Mouse (Mus musculus) kidney, embryonic 14.5 days (tissue): Measurements from ENCODE around the gene Fbxo31. TPM values are rescaled to one million over a fixed set of nuclear protein-coding genes. Genes with fewer than 3 reads are reported as not detected.

Experiments
- ATAC-seq: fragments of 200-750 bp; cut with Nextera tagmentation; 2 replicates; pipeline ENCODE4 v1.8.0; 2017; ENCODE audit warnings: moderate number of reproducible peaks, mild to moderate bottlenecking, moderate TSS enrichment, moderate library complexity; ENCODE audit not compliant: low FRiP score, low TSS enrichment
- H3K27ac ChIP-seq: fragments of 300-500 bp; sonication (generic); 2 replicates; pipeline ENCODE4 v1.5.1; 2014; ENCODE audit warnings: low read depth, mild to moderate bottlenecking, low read length, moderate library complexity, mixed read lengths
- H3K27me3 ChIP-seq: fragments of 300-500 bp; sonication (generic); 2 replicates; pipeline ENCODE4 v1.6.1; 2014; ENCODE audit warnings: mild to moderate bottlenecking, low read length; ENCODE audit not compliant: control insufficient read depth, insufficient read depth
- H3K36me3 ChIP-seq: fragments of 300-500 bp; sonication (generic); 2 replicates; pipeline ENCODE4 v1.6.1; 2014; ENCODE audit warnings: low read length, mixed read lengths; ENCODE audit not compliant: control insufficient read depth, insufficient read depth
- H3K4me1 ChIP-seq: fragments of 300-500 bp; sonication (generic); 2 replicates; pipeline ENCODE4 v1.6.1; 2014; ENCODE audit warnings: low read length, mixed read lengths; ENCODE audit not compliant: control insufficient read depth, insufficient read depth
- H3K4me2 ChIP-seq: fragments of 300-500 bp; sonication (generic); replicated peaks from 2 replicates; pipeline ENCODE4 v1.6.1; 2014; ENCODE audit warnings: low read depth, mild to moderate bottlenecking, low read length
- H3K4me3 ChIP-seq: fragments of 300-500 bp; sonication (generic); 2 replicates; pipeline ENCODE4 v1.5.1; 2014; ENCODE audit warnings: mild to moderate bottlenecking, low read length
- H3K9ac ChIP-seq: fragments of 300-500 bp; sonication (generic); 2 replicates; pipeline ENCODE4 v1.6.1; 2014; ENCODE audit warnings: low read depth, mild to moderate bottlenecking, low read length, moderate library complexity
- H3K9me3 ChIP-seq: fragments of 300-500 bp; sonication (generic); 2 replicates; pipeline ENCODE4 v1.6.1; 2016; ENCODE audit warnings: low read length; ENCODE audit not compliant: control insufficient read depth
- WGBS: fragments of 180-500 bp; shearing (Covaris S2); extraction: QIAGEN DNeasy Blood & Tissue Kit; methylation state at CpG from one replicate; pipeline ENCODE4 v1.1.7; 2014; 5-methylcytosine and 5-hydroxymethylcytosine counted together
- polyA plus RNA-seq: library from polyadenylated mRNA; unstranded; fragments of >200 nt; fragmentation: Nextera tagmentation; extraction: Ambion mirVana; gene quantifications from 2 replicates; pipeline ENCODE4 v1.2.1, GENCODE M21; 2014

The Fbxo31 gene
- polyA plus RNA-seq, result 15.5 and 17.0 TPM in 2 replicates

GRCm38 (mm10) chr8:121578676-121579451 is at the start of gene Fbxo31:
Fbxo31 (minus strand) TSS chr8:121578806.
- H3K9ac ChIP-seq, result peak within 1 kb of the TSS; percentile 70
- no peak within 1 kb of the TSS for H3K27ac ChIP-seq
- peak within 1 kb of the TSS; percentile 87 for H3K4me2 ChIP-seq
- peaks cover 17% of the 10 kb centered on the region for H3K4me1 ChIP-seq
- H3K9me3 ChIP-seq, result no peaks in the 10 kb centered on the region
- ATAC-seq, result peak; percentile 90
- no peaks in the 10 kb centered on the region for H3K27me3 ChIP-seq
- peak within 1 kb of the TSS; percentile 82 for H3K4me3 ChIP-seq
- WGBS, result 1% methylated on average over 60 of the region's 63 CpGs
- H3K36me3 ChIP-seq, result no peaks in the 10 kb centered on the region

- no peak overlapping the region for H3K27ac ChIP-seq
- no peak overlapping the region for H3K9ac ChIP-seq
- 92% methylated on average over 8 of the region's 8 CpGs for WGBS
- H3K4me2 ChIP-seq, result no peak overlapping the region
- H3K9me3 ChIP-seq, result peaks cover 2% of the 10 kb centered on the region; the same call in 1 of the 2 replicates
- peaks cover 12% of the 10 kb centered on the region; the same call in 1 of the 2 replicates for H3K4me1 ChIP-seq
- ATAC-seq, result no peak
- no peak overlapping the region for H3K4me3 ChIP-seq
- peaks cover 24% of the 10 kb centered on the region for H3K36me3 ChIP-seq
- H3K27me3 ChIP-seq, result no peaks in the 10 kb centered on the region
These were observed 44.4 kb upstream of the Fbxo31 start for GRCm38 (mm10) chr8:121623043-121623442.

GRCm38 (mm10) chr8:121621879-121622278 is 43.3 kb upstream of the Fbxo31 start:
- H3K27me3 ChIP-seq, result no peaks in the 10 kb centered on the region
- no peak overlapping the region for H3K9ac ChIP-seq
- no peak overlapping the region for H3K4me3 ChIP-seq
- no peak for ATAC-seq
- H3K4me2 ChIP-seq, result no peak overlapping the region
- H3K36me3 ChIP-seq, result peaks cover 23% of the 10 kb centered on the region
- H3K27ac ChIP-seq, result no peak overlapping the region
- H3K9me3 ChIP-seq, result no peaks in the 10 kb centered on the region
- 61% methylated on average over 1 of the region's 1 CpGs for WGBS
- peaks cover 12% of the 10 kb centered on the region; the same call in 1 of the 2 replicates for H3K4me1 ChIP-seq

- no peak overlapping the region for H3K27ac ChIP-seq
These were observed 42.4 kb upstream of the Fbxo31 start for GRCm38 (mm10) chr8:121620801-121621516.

GRCm38 (mm10) chr8:121619401-121619995 is 40.9 kb upstream of the Fbxo31 start:
- Histone ChIP-seq H3K4me1 (peaks cover 9% of the 10 kb centered on the region; the same call in 1 of the 2 replicates), H3K36me3 (peaks cover 22% of the 10 kb centered on the region), H3K27me3 (no peaks in the 10 kb centered on the region), H3K9ac (0 out of 2 replicates have a peak overlapping the region, but pooled peaks have one; percentile 12), H3K9me3 (no peaks in the 10 kb centered on the region), H3K4me3 (no peak overlapping the region), H3K27ac (peak overlapping the region; percentile 81; the same call in 1 of the 2 replicates), H3K4me2 (peak overlapping the region; percentile 24; the same call in 1 of the 2 replicates)
- ATAC-seq, result 0 out of 2 replicates have a peak, but pooled peaks have one; percentile 50
- WGBS, result 47% methylated on average over 7 of the region's 7 CpGs

More at GRCm38 (mm10) chr8:121620801-121621516, 42.4 kb upstream of the Fbxo31 start:
- WGBS, result 85% methylated on average over 12 of the region's 12 CpGs
- peaks cover 9% of the 10 kb centered on the region; the same call in 1 of the 2 replicates for H3K4me1 ChIP-seq
- no peak overlapping the region for H3K9ac ChIP-seq
- H3K27me3 ChIP-seq, result no peaks in the 10 kb centered on the region
- H3K36me3 ChIP-seq, result peaks cover 17% of the 10 kb centered on the region
- ATAC-seq, result no peak
- no peak overlapping the region for H3K4me3 ChIP-seq
- H3K9me3 ChIP-seq, result no peaks in the 10 kb centered on the region
- H3K4me2 ChIP-seq, result no peak overlapping the region

GRCm38 (mm10) chr8:121613419-121613818 is 34.8 kb upstream of the Fbxo31 start:
- no peaks in the 10 kb centered on the region for H3K9me3 ChIP-seq
- H3K27ac ChIP-seq, result no peak overlapping the region
- no peaks in the 10 kb centered on the region; the same call in 1 of the 2 replicates for H3K4me1 ChIP-seq
- no peak overlapping the region for H3K4me2 ChIP-seq
- H3K4me3 ChIP-seq, result no peak overlapping the region
- H3K36me3 ChIP-seq, result peaks cover 48% of the 10 kb centered on the region
- no peak for ATAC-seq
- no peaks in the 10 kb centered on the region for H3K27me3 ChIP-seq
- no peak overlapping the region for H3K9ac ChIP-seq

- H3K4me3 ChIP-seq, result no peak overlapping the region
- H3K4me2 ChIP-seq, result no peak overlapping the region
- ATAC-seq, result no peak
- no peaks in the 10 kb centered on the region for H3K4me1 ChIP-seq
- 92% methylated on average over 11 of the region's 11 CpGs for WGBS
- H3K36me3 ChIP-seq, result peaks cover 62% of the 10 kb centered on the region
- no peak overlapping the region for H3K9ac ChIP-seq
- H3K27me3 ChIP-seq, result no peaks in the 10 kb centered on the region
- H3K27ac ChIP-seq, result no peak overlapping the region
- H3K9me3 ChIP-seq, result no peaks in the 10 kb centered on the region
These were observed 31.3 kb upstream of the Fbxo31 start for GRCm38 (mm10) chr8:121609916-121610315.

GRCm38 (mm10) chr8:121609251-121609650 is 30.6 kb upstream of the Fbxo31 start:
- Histone ChIP-seq H3K9ac (no peak overlapping the region), H3K4me2 (no peak overlapping the region), H3K27me3 (no peaks in the 10 kb centered on the region), H3K9me3 (no peaks in the 10 kb centered on the region), H3K27ac (no peak overlapping the region), H3K36me3 (peaks cover 68% of the 10 kb centered on the region), H3K4me3 (no peak overlapping the region), H3K4me1 (no peaks in the 10 kb centered on the region)
- no peak for ATAC-seq
- WGBS, result 88% methylated on average over 15 of the region's 15 CpGs
